Mouse (Mus musculus) testis, adult 2 months (tissue): ENCODE measurements around the gene Ggcx. TPM values are rescaled to one million over a fixed set of nuclear protein-coding genes. Genes with fewer than 3 reads are reported as not detected.
"Not testable (repeated sequence)": the region's sequence is repeated elsewhere in the genome, so short reads cannot be mapped to it uniquely, and the experiment has no call there.

Experiments used
- H3K27ac ChIP-seq: fragments of 200-500 bp; 2 replicates; pipeline ENCODE4 v1.5.1; 2012; ENCODE audit warnings: low read depth, low read length; ENCODE audit not compliant: control insufficient read depth, insufficient read depth
- H3K27me3 ChIP-seq: fragments of 200-500 bp; 2 replicates; pipeline ENCODE4 v1.6.1; 2012; ENCODE audit warnings: mild to moderate bottlenecking, low read length, moderate library complexity; ENCODE audit not compliant: control insufficient read depth, insufficient read depth
- H3K36me3 ChIP-seq: fragments of 200-500 bp; 2 replicates; pipeline ENCODE4 v1.6.1; 2012; ENCODE audit warnings: mild to moderate bottlenecking, low read length; ENCODE audit not compliant: control insufficient read depth, insufficient read depth
- H3K4me1 ChIP-seq: fragments of 200-500 bp; 2 replicates; pipeline ENCODE4 v1.6.1; 2012; ENCODE audit warnings: low read length; ENCODE audit not compliant: control insufficient read depth, insufficient read depth
- H3K4me3 ChIP-seq: fragments of 200-500 bp; 2 replicates; pipeline ENCODE4 v1.5.1; 2012; ENCODE audit warnings: low read depth, mild to moderate bottlenecking, low read length, moderate library complexity, mixed read lengths; ENCODE audit not compliant: control insufficient read depth
- CTCF ChIP-seq: fragments of 200-500 bp; IDR thresholded peaks from 2 replicates; pipeline ENCODE4 v1.5.1; 2012; ENCODE audit warnings: low read depth, mild to moderate bottlenecking, inconsistent platforms, low read length, moderate library complexity; ENCODE audit not compliant: control insufficient read depth, insufficient read depth, insufficient replicate concordance
- POLR2A ChIP-seq: fragments of 200-500 bp; IDR thresholded peaks from 2 replicates; pipeline ENCODE4 v1.6.1; 2012; ENCODE audit warnings: low read depth, mild to moderate bottlenecking, inconsistent platforms, low read length, moderate library complexity; ENCODE audit not compliant: control insufficient read depth
- polyA plus RNA-seq: library from polyadenylated mRNA; depleted of rRNA; stranded (reverse); fragments of >200 nt; gene quantifications from 2 replicates; pipeline ENCODE4 v1.2.3, GENCODE M21; 2012

Ggcx gene
- polyA plus RNA-seq, 1 experiment, result 4.1 TPM

GRCm38 (mm10) chr6:72454072-72454746 lies 40.1 kb downstream of the Ggcx start:
- Histone ChIP-seq H3K27me3 (no peaks in the 10 kb centered on the region), H3K27ac (peak overlapping the region; percentile 62), H3K36me3 (no peaks in the 10 kb centered on the region), H3K4me1 (no peaks in the 10 kb centered on the region; the same call in 1 of the 2 replicates), H3K4me3 (no peak overlapping the region)
- TF ChIP-seq POLR2A (no peak), CTCF (no peak)

DNA sequence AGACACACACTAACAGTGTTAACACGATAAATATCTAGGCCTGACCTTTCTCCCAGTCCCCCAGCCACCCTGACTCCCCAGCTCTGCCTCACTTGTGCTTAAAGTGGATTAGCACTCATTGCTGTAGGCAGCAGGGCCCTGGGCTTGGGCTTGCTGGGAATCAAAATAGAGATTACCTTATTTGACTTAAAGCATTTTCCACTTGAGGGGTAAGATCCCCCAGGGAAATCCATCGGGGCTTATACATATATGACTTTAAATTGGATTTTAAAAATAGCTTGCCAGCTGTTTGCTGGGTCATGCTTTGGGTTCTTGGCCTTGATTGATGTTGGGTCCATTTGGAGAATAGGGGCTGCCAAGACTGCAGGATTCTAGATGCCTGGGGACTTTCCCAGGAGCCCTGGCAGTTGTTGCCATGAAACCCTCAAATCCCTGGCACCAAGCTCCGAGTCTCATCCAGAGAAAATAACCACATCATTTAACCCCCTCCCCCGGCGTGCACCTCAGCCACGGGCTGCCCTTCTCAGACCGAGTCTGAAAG lies 40.8 kb downstream of the Ggcx start:
- Histone ChIP-seq H3K27ac (peak overlapping the region; percentile 62), H3K36me3 (no peaks in the 10 kb centered on the region)
- TF ChIP-seq CTCF, result no peak
- TF ChIP-seq POLR2A, result no peak

DNA sequence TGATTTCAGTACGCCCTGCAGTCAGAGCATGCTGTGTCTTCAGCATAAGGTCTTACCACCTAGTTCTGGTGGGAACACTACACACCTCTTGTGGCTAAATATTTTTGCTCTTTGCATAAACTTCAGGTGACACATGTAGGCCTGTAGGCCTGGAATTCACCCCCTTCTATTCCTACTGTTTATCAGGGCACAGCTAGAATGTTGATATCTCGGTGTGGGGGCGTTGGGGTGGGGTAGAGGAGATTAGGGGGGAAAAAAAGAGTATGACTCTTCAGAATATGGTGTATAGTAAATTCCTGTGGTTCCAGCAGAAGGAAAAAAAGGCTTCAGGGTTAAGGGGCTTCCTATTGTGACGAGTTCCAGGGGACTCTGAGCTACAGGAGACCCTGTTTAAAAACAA lies 42.5 kb downstream of the Ggcx start:
- Histone ChIP-seq H3K4me1 (no peaks in the 10 kb centered on the region; the same call in 1 of the 2 replicates), H3K36me3 (no peaks in the 10 kb centered on the region), H3K4me3 (no peak overlapping the region), H3K27me3 (no peaks in the 10 kb centered on the region), H3K27ac (no peak overlapping the region; the same call in 1 of the 2 replicates)
- TF ChIP-seq POLR2A (no peak), CTCF (no peak)

More for the DNA sequence above, 40.8 kb downstream of the Ggcx start:
- H3K4me1 ChIP-seq, result no peaks in the 10 kb centered on the region; the same call in 1 of the 2 replicates
- no peaks in the 10 kb centered on the region for H3K27me3 ChIP-seq
- no peak overlapping the region for H3K4me3 ChIP-seq

DNA sequence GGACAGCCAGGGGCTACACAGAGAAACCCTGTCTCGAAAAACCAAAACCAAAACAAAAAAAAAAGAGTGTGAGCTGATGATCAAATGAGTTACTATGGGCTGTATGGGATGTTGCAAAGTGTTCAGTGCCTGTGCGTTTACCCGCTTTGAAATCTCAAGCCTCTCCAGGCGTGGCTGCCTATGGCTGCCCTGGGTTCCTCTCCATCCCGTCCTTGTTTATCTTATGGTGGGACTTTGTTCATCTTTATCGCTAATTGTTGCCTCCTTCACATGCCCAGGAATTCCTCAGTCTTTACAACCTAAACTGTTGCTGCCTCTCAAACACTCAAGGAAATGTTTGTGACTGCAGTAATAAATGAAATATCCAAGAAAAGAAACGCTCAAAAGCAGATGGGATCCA lies 44.3 kb downstream of the Ggcx start:
- H3K27ac ChIP-seq, result no peak overlapping the region
- no peaks in the 10 kb centered on the region for H3K27me3 ChIP-seq
- H3K4me3 ChIP-seq, result no peak overlapping the region
- no peaks in the 10 kb centered on the region for H3K36me3 ChIP-seq
- TF ChIP-seq CTCF, result no peak
- no peak for TF ChIP-seq POLR2A
- no peaks in the 10 kb centered on the region; the same call in 1 of the 2 replicates for H3K4me1 ChIP-seq

DNA sequence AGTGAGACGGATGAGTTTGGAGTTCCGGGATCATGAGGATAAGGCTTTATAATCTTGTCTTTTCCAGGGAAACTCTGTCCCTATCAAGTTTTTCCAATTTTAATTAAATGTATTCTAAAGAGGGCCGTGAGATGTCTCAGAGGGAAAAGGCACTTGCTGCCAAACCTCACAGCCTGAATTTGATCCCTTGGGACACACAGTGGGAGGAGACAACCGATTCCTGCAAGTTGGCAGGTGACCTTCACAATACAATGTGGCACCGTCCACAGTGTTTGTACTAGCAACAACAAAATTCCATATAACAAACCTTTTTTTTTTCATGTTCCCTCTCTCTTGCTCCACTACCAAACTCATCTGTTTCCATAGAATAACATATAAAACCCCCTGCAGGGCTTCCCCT lies 44.8 kb downstream of the Ggcx start:
- TF ChIP-seq CTCF, result no peak
- TF ChIP-seq POLR2A, result no peak
- Histone ChIP-seq H3K36me3 (no peaks in the 10 kb centered on the region), H3K27ac (peak overlapping the region; percentile 32; the same call in 1 of the 2 replicates)

GRCm38 (mm10) chr6:72460036-72460801 lies 46.1 kb downstream of the Ggcx start:
- Histone ChIP-seq H3K27me3 (no peaks in the 10 kb centered on the region), H3K4me3 (no peak overlapping the region), H3K27ac (peak overlapping the region; percentile 35; the same call in 1 of the 2 replicates), H3K36me3 (no peaks in the 10 kb centered on the region), H3K4me1 (no peaks in the 10 kb centered on the region)
- TF ChIP-seq POLR2A (no peak), CTCF (no peak)

More for the DNA sequence above, 44.8 kb downstream of the Ggcx start:
- no peaks in the 10 kb centered on the region; the same call in 1 of the 2 replicates for H3K4me1 ChIP-seq
- no peaks in the 10 kb centered on the region for H3K27me3 ChIP-seq
- no peak overlapping the region for H3K4me3 ChIP-seq

GRCm38 (mm10) chr6:72462550-72463257 lies 48.6 kb downstream of the Ggcx start:
- H3K4me1 ChIP-seq, H3K27ac ChIP-seq, H3K4me3 ChIP-seq, H3K36me3 ChIP-seq, H3K27me3 ChIP-seq: not testable (repeated sequence)
